Comparison of ENCODE assay signal across 24 mouse cellular contexts in genomic region chr5:113249263-113249930, GRCm38 (mm10). TPM values are rescaled to one million over a fixed set of nuclear protein-coding genes. Genes with fewer than 3 reads are reported as not detected.
A peak's percentile ranks its signal among the peaks of the same experiment; 100 is the strongest.
DNase-seq lines count a peak whose midpoint lies in the region; ATAC-seq and TF ChIP-seq lines count a peak whose summit lies in the region.
"Had no signal": no experiment of that assay in that cellular context is flagged by ENCODE, and none has a peak within 500 bp of the region (broad histone marks: within the 10 kb centered on the region; RNA-seq: fewer than 3 reads in every experiment).

No protein-coding gene starts in this region.

- TF ChIP-seq POLR2A in myocyte (IDR thresholded peaks at IDR 0.05; ENCODE audit: insufficient read length, low read depth), result no peak

- H3K9ac ChIP-seq in intestine, embryonic 16.5 days (ENCODE audit: low read depth, low read length), result no peak overlapping the region
- H3K9ac ChIP-seq in intestine, embryonic 15.5 days, result no peak overlapping the region
- H3K9ac ChIP-seq in embryonic facial prominence, embryonic 15.5 days, result no peak overlapping the region
- H3K9ac ChIP-seq in hindbrain, postnatal 0 days (replicated peaks; ENCODE audit: low read length), result no peak overlapping the region
- H3K9ac ChIP-seq: forebrain, embryonic 15.5 days; hindbrain, embryonic 15.5 days; lung, embryonic 15.5 days had no signal

- no peak overlapping the region for H3ac ChIP-seq in myocyte (ENCODE audit: control insufficient read depth, insufficient read length)

- no peak overlapping the region for H3K4me3 ChIP-seq in intestine, embryonic 16.5 days (ENCODE audit: low read length)
- no peak overlapping the region for H3K4me3 ChIP-seq in intestine, embryonic 15.5 days (replicated peaks)
- H3K4me3 ChIP-seq in embryonic facial prominence, embryonic 15.5 days (replicated peaks), result no peak overlapping the region
- no peak overlapping the region for H3K4me3 ChIP-seq in myocyte
- H3K4me3 ChIP-seq in hindbrain, postnatal 0 days (ENCODE audit: low read length), result no peak overlapping the region
- H3K4me3 ChIP-seq: forebrain, embryonic 15.5 days; hindbrain, embryonic 15.5 days; lung, embryonic 15.5 days; midbrain, embryonic 10.5 days had no signal

- 61% methylated on average over 8 of the region's 8 CpGs for WGBS in intestine, embryonic 16.5 days
- 66% methylated on average over 8 of the region's 8 CpGs for WGBS in intestine, embryonic 15.5 days
- 65% methylated on average over 8 of the region's 8 CpGs for WGBS in embryonic facial prominence, embryonic 15.5 days
- WGBS in hindbrain, postnatal 0 days, result 86% methylated on average over 8 of the region's 8 CpGs

- no peak overlapping the region for H3K4me2 ChIP-seq in intestine, embryonic 16.5 days (ENCODE audit: low read depth, low read length)
- H3K4me2 ChIP-seq in intestine, embryonic 15.5 days (replicated peaks), result no peak overlapping the region
- no peak overlapping the region for H3K4me2 ChIP-seq in embryonic facial prominence, embryonic 15.5 days (replicated peaks)
- H3K4me2 ChIP-seq in myocyte (ENCODE audit: low read depth), result peak overlapping the region; percentile 34
- H3K4me2 ChIP-seq in hindbrain, postnatal 0 days (ENCODE audit: low read depth, low read length), result no peak overlapping the region
- H3K4me2 ChIP-seq: forebrain, embryonic 15.5 days; hindbrain, embryonic 15.5 days; lung, embryonic 15.5 days had no signal

- no peaks in the 10 kb centered on the region for H3K27me3 ChIP-seq in intestine, embryonic 16.5 days (replicated peaks; ENCODE audit: control insufficient read depth, insufficient read depth, low read length)
- no peaks in the 10 kb centered on the region for H3K27me3 ChIP-seq in intestine, embryonic 15.5 days (replicated peaks)
- H3K27me3 ChIP-seq in embryonic facial prominence, embryonic 15.5 days, result no peaks in the 10 kb centered on the region
- no peaks in the 10 kb centered on the region for H3K27me3 ChIP-seq in myocyte (ENCODE audit: control insufficient read depth, insufficient read depth, insufficient read length)
- no peaks in the 10 kb centered on the region for H3K27me3 ChIP-seq in hindbrain, postnatal 0 days (ENCODE audit: insufficient read depth, low read length)
- H3K27me3 ChIP-seq: forebrain, embryonic 15.5 days; hindbrain, embryonic 15.5 days; lung, embryonic 15.5 days had no signal

- H3K4me1 ChIP-seq in intestine, embryonic 16.5 days (ENCODE audit: control insufficient read depth, insufficient read depth, low read length), result no peaks in the 10 kb centered on the region
- no peaks in the 10 kb centered on the region for H3K4me1 ChIP-seq in intestine, embryonic 15.5 days (replicated peaks)
- no peaks in the 10 kb centered on the region for H3K4me1 ChIP-seq in embryonic facial prominence, embryonic 15.5 days
- H3K4me1 ChIP-seq in hindbrain, postnatal 0 days (ENCODE audit: insufficient read depth, low read length), result no peaks in the 10 kb centered on the region
- H3K4me1 ChIP-seq: forebrain, embryonic 15.5 days; hindbrain, embryonic 15.5 days; lung, embryonic 15.5 days; midbrain, embryonic 10.5 days had no signal

- DNase-seq in 3134 (ENCODE audit: extremely low read depth, insufficient read length, low spot score), result peak; percentile 62
- DNase-seq in gastrocnemius, postnatal 14 days, result no peak
- no peak for DNase-seq in layer of hippocampus, adult 8-10 months (ENCODE audit: low spot score in 2 of 2)
- DNase-seq in hindbrain, postnatal 0 days (ENCODE audit: low spot score), result no peak
- DNase-seq: adrenal gland, adult 2 months; cerebellum, adult 8-10 months; gastrocnemius, postnatal 36 days; heart, postnatal 4 days; kidney, adult 18-20 months had no signal

- H3K36me3 ChIP-seq in intestine, embryonic 16.5 days (ENCODE audit: control insufficient read depth, insufficient read depth, low read length), result no peaks in the 10 kb centered on the region
- no peaks in the 10 kb centered on the region for H3K36me3 ChIP-seq in intestine, embryonic 15.5 days
- no peaks in the 10 kb centered on the region for H3K36me3 ChIP-seq in embryonic facial prominence, embryonic 15.5 days
- no peaks in the 10 kb centered on the region for H3K36me3 ChIP-seq in myocyte (ENCODE audit: control insufficient read depth, insufficient read depth)
- H3K36me3 ChIP-seq in hindbrain, postnatal 0 days (ENCODE audit: insufficient read depth, low read length), result peaks cover 16% of the 10 kb centered on the region; the same call in 1 of the 2 replicates
- H3K36me3 ChIP-seq: lung, embryonic 15.5 days had no signal

- intact Hi-C loops in gastrocnemius, postnatal 14 days (cut with DNase I; ENCODE audit: low total_unique reads), result no loop called here

- no peaks in the 10 kb centered on the region for H3K9me3 ChIP-seq in intestine, embryonic 16.5 days (ENCODE audit: control insufficient read depth, low read length)
- no peaks in the 10 kb centered on the region for H3K9me3 ChIP-seq in intestine, embryonic 15.5 days
- no peaks in the 10 kb centered on the region for H3K9me3 ChIP-seq in embryonic facial prominence, embryonic 15.5 days (replicated peaks)
- no peaks in the 10 kb centered on the region for H3K9me3 ChIP-seq in hindbrain, postnatal 0 days (ENCODE audit: low read length)
- H3K9me3 ChIP-seq: forebrain, embryonic 15.5 days; hindbrain, embryonic 15.5 days; lung, embryonic 15.5 days; midbrain, embryonic 10.5 days had no signal

- no peak for TF ChIP-seq CTCF in hindbrain, postnatal 0 days (IDR thresholded peaks at IDR 0.05; ENCODE audit: low read depth)

- no peaks in the 10 kb centered on the region for H3K79me2 ChIP-seq in myocyte (ENCODE audit: control insufficient read depth, insufficient read depth)

- no peak overlapping the region for H3K27ac ChIP-seq in intestine, embryonic 16.5 days (ENCODE audit: low read length)
- no peak overlapping the region for H3K27ac ChIP-seq in intestine, embryonic 15.5 days
- peak overlapping the region; percentile 78 for H3K27ac ChIP-seq in embryonic facial prominence, embryonic 15.5 days (replicated peaks)
- H3K27ac ChIP-seq in hindbrain, postnatal 0 days, result no peak overlapping the region
- H3K27ac ChIP-seq: forebrain, embryonic 15.5 days; hindbrain, embryonic 15.5 days; kidney, postnatal 0 days; lung, embryonic 15.5 days; midbrain, embryonic 10.5 days had no signal

- peak; percentile 48; the same call in 1 of the 2 replicates for ATAC-seq in intestine, embryonic 16.5 days
- ATAC-seq in intestine, embryonic 15.5 days, result no peak
- peak; percentile 44; the same call in 1 of the 2 replicates for ATAC-seq in embryonic facial prominence, embryonic 15.5 days (ENCODE audit: insufficient number of reproducible peaks, low FRiP score, low TSS enrichment, low read depth)
- no peak for ATAC-seq in hindbrain, postnatal 0 days
- ATAC-seq: forebrain, embryonic 15.5 days had no signal

TF ChIP-seq in myocyte, 11 proteins besides CTCF, POLR2A, EP300 and RAD21:
- no peak for TF ChIP-seq MAX (IDR thresholded peaks at IDR 0.05; ENCODE audit: low read depth)
- no peak for TF ChIP-seq E2F4 (IDR thresholded peaks at IDR 0.05; ENCODE audit: insufficient read depth)
- TF ChIP-seq REST (IDR thresholded peaks at IDR 0.05; ENCODE audit: insufficient read depth, insufficient read length), result no peak
- TF ChIP-seq POLR2AphosphoS2 (IDR thresholded peaks at IDR 0.05; ENCODE audit: insufficient read length, low read depth), result no peak
- no peak for TF ChIP-seq SRF (IDR thresholded peaks at IDR 0.05; ENCODE audit: control insufficient read depth, insufficient read length, low read depth)
- TF ChIP-seq CEBPB (IDR thresholded peaks at IDR 0.05; ENCODE audit: insufficient read depth, poor library complexity, severe bottlenecking), result no peak
- TF ChIP-seq MYOG (IDR thresholded peaks at IDR 0.05; ENCODE audit: control insufficient read depth in 1 of 3, insufficient read depth in 1 of 3, insufficient read length in 2 of 3, low read depth in 2 of 3), result peak in 2 of 3 experiments; percentile 43 to 49
- TF ChIP-seq TCF3 (IDR thresholded peaks at IDR 0.05; ENCODE audit: insufficient read length, low read depth), result no peak
- TF ChIP-seq USF1 (IDR thresholded peaks at IDR 0.05; ENCODE audit: low read depth), result no peak
- peak; percentile 70 for TF ChIP-seq TCF12 (IDR thresholded peaks at IDR 0.05; ENCODE audit: insufficient read depth, poor library complexity, severe bottlenecking)
- peak in 1 of 3 experiments; percentile 79 for TF ChIP-seq MYOD1 (IDR thresholded peaks at IDR 0.05; ENCODE audit: control insufficient read depth in 1 of 3, insufficient read length in 2 of 3, low read depth in 2 of 3)
TF ChIP-seq in myocyte: peak in this region for 3.

RNA-seq across cellular contexts. Expression of gene Tmem211, which starts 22.7 kb away (rescaled TPM):
- polyA plus RNA-seq in intestine, embryonic 16.5 days (2015; fragmentation: Nextera tagmentation; extraction: Ambion mirVana), result 0.13 and 0.28 TPM in 2 replicates
- not detected in 2 replicates for polyA plus RNA-seq in intestine, embryonic 15.5 days (2015; fragmentation: Nextera tagmentation; extraction: Ambion mirVana)
- polyA plus RNA-seq in embryonic facial prominence, embryonic 15.5 days (2015; fragmentation: Nextera tagmentation; extraction: Ambion mirVana), result 0.79 and 1.3 TPM in 2 replicates
- not detected for polyA plus RNA-seq in myocyte (2012; fragmentation: generic; extraction: Trizol)
- not detected for total RNA-seq in gastrocnemius, postnatal 14 days (2021)
- not detected for total RNA-seq in layer of hippocampus, adult 8-10 months (2022)
- 0.16 TPM in 1 of 2 replicates, not detected in the other for total RNA-seq in hindbrain, postnatal 0 days (2014; rRNA removed)
- 0.10 TPM in 1 of 2 replicates, not detected in the other for polyA plus RNA-seq in hindbrain, postnatal 0 days (2015; fragmentation: Nextera tagmentation; extraction: Ambion mirVana)
- total RNA-seq: adrenal gland, adult 2 months; common myeloid progenitor, adult 5-6 weeks; gastrocnemius, postnatal 36 days; heart, postnatal 4 days; layer of hippocampus, adult 18-20 months; left cerebral cortex, postnatal 25 days; liver, adult 2 months; midbrain, postnatal 0 days had no signal
- polyA plus RNA-seq: adrenal gland, adult 2 months; C2C12; forebrain, embryonic 15.5 days; hindbrain, embryonic 15.5 days; liver, adult 2 months; lung, embryonic 15.5 days; midbrain, embryonic 10.5 days; midbrain, postnatal 0 days had no signal

RNA-seq across cellular contexts. Expression of gene 2900026A02Rik, which starts 28.4 kb away (rescaled TPM):
- polyA plus RNA-seq in intestine, embryonic 16.5 days (2015; fragmentation: Nextera tagmentation; extraction: Ambion mirVana), result 8.3 and 9.5 TPM in 2 replicates
- 10.0 and 10.7 TPM in 2 replicates for polyA plus RNA-seq in intestine, embryonic 15.5 days (2015; fragmentation: Nextera tagmentation; extraction: Ambion mirVana)
- polyA plus RNA-seq in embryonic facial prominence, embryonic 15.5 days (2015; fragmentation: Nextera tagmentation; extraction: Ambion mirVana), result 14.2 and 16.4 TPM in 2 replicates
- 16.6 TPM for polyA plus RNA-seq in myocyte (2012; fragmentation: generic; extraction: Trizol)
- 10 to 100 TPM; 29.2 to 35.1 TPM for total RNA-seq in gastrocnemius, postnatal 14 days (2021)
- 10 to 100 TPM; 56.0 to 66.0 (median 61.1) TPM for total RNA-seq in layer of hippocampus, adult 8-10 months (2022)
- 9.2 and 10.6 TPM in 2 replicates for total RNA-seq in hindbrain, postnatal 0 days (2014; rRNA removed)
- polyA plus RNA-seq in hindbrain, postnatal 0 days (2015; fragmentation: Nextera tagmentation; extraction: Ambion mirVana), result 2.5 and 3.1 TPM in 2 replicates

Comparison
In these comparisons a context has a peak if more than half of its experiments do, and no peak if none do; other contexts are left out.
1. ATAC-seq: peak in intestine, embryonic 16.5 days (single experiment) and embryonic facial prominence, embryonic 15.5 days (single experiment); none in intestine, embryonic 15.5 days (single experiment) and hindbrain, postnatal 0 days (single experiment).